In genomic region chr7:29224756-29225394, GRCm38 (mm10) we compare ENCODE assay signal across 10 mouse cellular contexts. TPM values are rescaled to one million over a fixed set of nuclear protein-coding genes. Genes with fewer than 3 reads are reported as not detected.
DNase-seq lines count a peak whose midpoint lies in the region; ATAC-seq lines count a peak whose summit lies in the region.
"Had no signal": no experiment of that assay in that cellular context is flagged by ENCODE, and none has a peak within 500 bp of the region (broad histone marks: within the 10 kb centered on the region; RNA-seq: fewer than 3 reads in every experiment).

No protein-coding gene starts in this region.

- 0 out of 2 replicates have a peak overlapping the region, but pooled peaks have one; percentile 30 for H3K9ac ChIP-seq in midbrain, embryonic 13.5 days (replicated peaks)
- H3K9ac ChIP-seq: liver, embryonic 13.5 days had no signal

- H3K4me1 ChIP-seq in midbrain, embryonic 13.5 days (replicated peaks): peaks cover 10% of the 10 kb centered on the region

- ATAC-seq in midbrain, embryonic 13.5 days: peak; percentile 66
- ATAC-seq: inflammation-experienced regulatory T-cells, adult 6 months had no signal

- H3K4me2 ChIP-seq in midbrain, embryonic 13.5 days (replicated peaks): peak overlapping the region; percentile 35
- H3K4me2 ChIP-seq: liver, embryonic 13.5 days had no signal

- H3K27ac ChIP-seq in midbrain, embryonic 13.5 days: no peak overlapping the region
- H3K27ac ChIP-seq: liver, embryonic 13.5 days had no signal

- 0 out of 2 replicates have a peak overlapping the region, but pooled peaks have one; percentile 8 for H3K4me3 ChIP-seq in midbrain, embryonic 13.5 days (replicated peaks)
- H3K4me3 ChIP-seq: liver, embryonic 13.5 days had no signal

- H3K9me3 ChIP-seq in midbrain, embryonic 13.5 days: 0 out of 2 replicates have a peak, but pooled peaks cover 3% of the 10 kb centered on the region

- no peaks in the 10 kb centered on the region for H3K36me3 ChIP-seq in midbrain, embryonic 13.5 days
- H3K36me3 ChIP-seq: liver, embryonic 13.5 days had no signal

- WGBS in midbrain, embryonic 13.5 days: 11% methylated on average over 16 of the region's 16 CpGs

- peak; percentile 56 for DNase-seq in layer of hippocampus, adult 9-11 months
- DNase-seq in layer of hippocampus, postnatal 14 days (ENCODE audit: low spot score in 2 of 2): no peak
- DNase-seq in brain, adult 2 months (ENCODE audit: low read depth, low spot score): peak; percentile 56
- DNase-seq in forelimb bud, embryonic 11.5 days (ENCODE audit: low read depth, low spot score): peak; percentile 57
- DNase-seq in T-cell, adult 2 months (ENCODE audit: low spot score): no peak
- DNase-seq in cerebellum, adult 9-10 months: no peak
- DNase-seq in urinary bladder, postnatal 10 days (ENCODE audit: low spot score): no peak
- DNase-seq: liver, embryonic 13.5 days had no signal

- peaks cover 7% of the 10 kb centered on the region for H3K27me3 ChIP-seq in midbrain, embryonic 13.5 days

RNA-seq across cellular contexts. Expression of gene Kcnk6, which starts 7.4 kb away (rescaled TPM):
- 1 to 10 TPM; 2.9 to 3.8 TPM for total RNA-seq in layer of hippocampus, postnatal 14 days (2021)
- polyA plus RNA-seq in midbrain, embryonic 13.5 days (2015; fragmentation: Nextera tagmentation; extraction: Ambion mirVana): 0.17 and 0.30 TPM in 2 replicates

RNA-seq across cellular contexts. Expression of gene Catsperg1, which starts 11.0 kb away (rescaled TPM):
- total RNA-seq in layer of hippocampus, postnatal 14 days (2021): 1 to 10 TPM; 1.6 to 1.8 TPM
- 2.0 and 3.3 TPM in 2 replicates for polyA plus RNA-seq in midbrain, embryonic 13.5 days (2015; fragmentation: Nextera tagmentation; extraction: Ambion mirVana)

RNA-seq across cellular contexts. Expression of gene Yif1b, which starts 13.3 kb away (rescaled TPM):
- total RNA-seq in layer of hippocampus, postnatal 14 days (2021): 10 to 100 TPM; 42.3 to 49.5 TPM
- polyA plus RNA-seq in midbrain, embryonic 13.5 days (2015; fragmentation: Nextera tagmentation; extraction: Ambion mirVana): 77.0 and 80.8 TPM in 2 replicates

RNA-seq across cellular contexts. Expression of gene 2200002D01Rik, which starts 23.4 kb away (rescaled TPM):
- not detected for total RNA-seq in layer of hippocampus, postnatal 14 days (2021)
- polyA plus RNA-seq in midbrain, embryonic 13.5 days (2015; fragmentation: Nextera tagmentation; extraction: Ambion mirVana): 0.92 and 2.0 TPM in 2 replicates

RNA-seq across cellular contexts. Expression of gene Psmd8, which starts 44.4 kb away (rescaled TPM):
- 100 to 1,000 TPM; 153 to 169 TPM for total RNA-seq in layer of hippocampus, postnatal 14 days (2021)
- polyA plus RNA-seq in midbrain, embryonic 13.5 days (2015; fragmentation: Nextera tagmentation; extraction: Ambion mirVana): 314 and 315 TPM in 2 replicates

Comparison
In these comparisons a context has a peak if more than half of its experiments do, and no peak if none do; other contexts are left out.
1. DNase-seq: peak in layer of hippocampus, adult 9-11 months (single experiment), brain, adult 2 months (single experiment) and forelimb bud, embryonic 11.5 days (single experiment); none in layer of hippocampus, postnatal 14 days (0 of 2), T-cell, adult 2 months (single experiment), cerebellum, adult 9-10 months (single experiment) and urinary bladder, postnatal 10 days (single experiment).